Mouse (Mus musculus): ENCODE results near the gene Slco4a1. TPM values are rescaled to one million over a fixed set of nuclear protein-coding genes. Genes with fewer than 3 reads are reported as not detected.

Slco4a1 gene
- polyA plus RNA-seq, 1 experiment from 2014 or later, result 2.1 TPM

GRCm38 (mm10) chr2:180440596-180441332 is 15.3 kb upstream of the Slco4a1 start:
- no peak overlapping the region for H3K4me3 ChIP-seq (ENCODE audit: low read length)
- no peaks in the 10 kb centered on the region for H3K9me3 ChIP-seq (replicated peaks; ENCODE audit: control insufficient read depth, low read length)
- H3K27me3 ChIP-seq (ENCODE audit: control insufficient read depth, insufficient read depth, low read length), result no peaks in the 10 kb centered on the region
- no peak overlapping the region for H3K27ac ChIP-seq (ENCODE audit: low read length)
- no peaks in the 10 kb centered on the region for H3K36me3 ChIP-seq (ENCODE audit: control insufficient read depth, insufficient read depth)
- no peak for ATAC-seq (replicated peaks; ENCODE audit: extremely low read depth, insufficient read depth, low FRiP score)
- 57% methylated on average over 9 of the region's 9 CpGs for WGBS
- H3K9ac ChIP-seq (ENCODE audit: low read length), result no peak overlapping the region
- H3K4me2 ChIP-seq (ENCODE audit: low read depth, low read length), result no peak overlapping the region
- peaks cover 3% of the 10 kb centered on the region; the same call in 1 of the 2 replicates for H3K4me1 ChIP-seq (ENCODE audit: control insufficient read depth, insufficient read depth, low read length)

GRCm38 (mm10) chr2:180442061-180442460 is 14.0 kb upstream of the Slco4a1 start:
- no peak overlapping the region for H3K9ac ChIP-seq (ENCODE audit: low read length)
- H3K36me3 ChIP-seq (ENCODE audit: control insufficient read depth, insufficient read depth), result no peaks in the 10 kb centered on the region
- H3K4me2 ChIP-seq (ENCODE audit: low read depth, low read length), result no peak overlapping the region
- no peaks in the 10 kb centered on the region for H3K27me3 ChIP-seq (ENCODE audit: control insufficient read depth, insufficient read depth, low read length)
- H3K4me3 ChIP-seq (ENCODE audit: low read length), result no peak overlapping the region
- 53% methylated on average over 5 of the region's 5 CpGs for WGBS
- H3K9me3 ChIP-seq (replicated peaks; ENCODE audit: control insufficient read depth, low read length), result no peaks in the 10 kb centered on the region
- H3K4me1 ChIP-seq (ENCODE audit: control insufficient read depth, insufficient read depth, low read length), result peaks cover 3% of the 10 kb centered on the region; the same call in 1 of the 2 replicates
- no peak for ATAC-seq (replicated peaks; ENCODE audit: extremely low read depth, insufficient read depth, low FRiP score)
- H3K27ac ChIP-seq (ENCODE audit: low read length), result no peak overlapping the region

DNA sequence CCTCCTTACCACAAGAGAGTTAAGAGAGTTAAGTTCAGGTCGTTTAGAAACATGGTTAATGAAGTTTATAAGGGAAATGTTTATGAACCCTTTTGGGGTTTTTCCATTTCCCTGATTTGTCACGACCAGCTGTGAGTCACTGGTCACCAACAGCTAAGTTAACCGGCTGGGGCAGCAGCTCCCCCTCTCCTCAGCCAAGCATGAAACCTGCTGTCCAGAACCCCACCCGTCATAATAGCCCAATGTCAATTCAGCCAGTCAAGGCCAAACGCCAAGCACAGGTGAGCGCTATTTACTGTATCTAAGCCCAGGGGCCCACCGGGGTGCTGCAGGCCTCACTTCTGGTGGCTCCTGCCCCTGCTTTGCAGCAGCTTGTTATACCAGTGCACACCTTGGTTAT is 12.2 kb upstream of the Slco4a1 start:
- WGBS, result 59% methylated on average over 7 of the region's 7 CpGs

GRCm38 (mm10) chr2:180444957-180445785 is 10.9 kb upstream of the Slco4a1 start:
- Histone ChIP-seq H3K9me3 (replicated peaks; ENCODE audit: control insufficient read depth, low read length) (no peaks in the 10 kb centered on the region), H3K4me3 (ENCODE audit: low read length) (no peak overlapping the region), H3K36me3 (ENCODE audit: control insufficient read depth, insufficient read depth) (no peaks in the 10 kb centered on the region), H3K4me2 (ENCODE audit: low read depth, low read length) (no peak overlapping the region), H3K9ac (ENCODE audit: low read length) (no peak overlapping the region), H3K27me3 (ENCODE audit: control insufficient read depth, insufficient read depth, low read length) (no peaks in the 10 kb centered on the region), H3K4me1 (ENCODE audit: control insufficient read depth, insufficient read depth, low read length) (peaks cover 3% of the 10 kb centered on the region; the same call in 1 of the 2 replicates), H3K27ac (ENCODE audit: low read length) (no peak overlapping the region)
- 28% methylated on average over 8 of the region's 9 CpGs for WGBS
- ATAC-seq (replicated peaks; ENCODE audit: extremely low read depth, insufficient read depth, low FRiP score), result no peak

More for the DNA sequence above, 12.2 kb upstream of the Slco4a1 start:
- ATAC-seq (replicated peaks; ENCODE audit: extremely low read depth, insufficient read depth, low FRiP score), result no peak
- peaks cover 3% of the 10 kb centered on the region; the same call in 1 of the 2 replicates for H3K4me1 ChIP-seq (ENCODE audit: control insufficient read depth, insufficient read depth, low read length)
- H3K4me2 ChIP-seq (ENCODE audit: low read depth, low read length), result no peak overlapping the region
- H3K4me3 ChIP-seq (ENCODE audit: low read length), result no peak overlapping the region
- no peaks in the 10 kb centered on the region for H3K9me3 ChIP-seq (replicated peaks; ENCODE audit: control insufficient read depth, low read length)
- no peaks in the 10 kb centered on the region for H3K36me3 ChIP-seq (ENCODE audit: control insufficient read depth, insufficient read depth)
- no peaks in the 10 kb centered on the region for H3K27me3 ChIP-seq (ENCODE audit: control insufficient read depth, insufficient read depth, low read length)
- H3K9ac ChIP-seq (ENCODE audit: low read length), result no peak overlapping the region
- no peak overlapping the region for H3K27ac ChIP-seq (ENCODE audit: low read length)

- Histone ChIP-seq H3K9ac (ENCODE audit: low read length) (no peak overlapping the region), H3K4me2 (ENCODE audit: low read depth, low read length) (no peak overlapping the region), H3K27ac (ENCODE audit: low read length) (no peak overlapping the region), H3K4me3 (ENCODE audit: low read length) (no peak overlapping the region), H3K4me1 (ENCODE audit: control insufficient read depth, insufficient read depth, low read length) (peaks cover 3% of the 10 kb centered on the region; the same call in 1 of the 2 replicates), H3K27me3 (ENCODE audit: control insufficient read depth, insufficient read depth, low read length) (no peaks in the 10 kb centered on the region), H3K36me3 (ENCODE audit: control insufficient read depth, insufficient read depth) (no peaks in the 10 kb centered on the region), H3K9me3 (replicated peaks; ENCODE audit: control insufficient read depth, low read length) (no peaks in the 10 kb centered on the region)
- WGBS, result 92% methylated on average over 1 of the region's 1 CpGs
- ATAC-seq (replicated peaks; ENCODE audit: extremely low read depth, insufficient read depth, low FRiP score), result no peak
These were observed 10.1 kb upstream of the Slco4a1 start for GRCm38 (mm10) chr2:180445962-180446361.

GRCm38 (mm10) chr2:180449007-180449406 is 7.0 kb upstream of the Slco4a1 start:
- Histone ChIP-seq H3K9ac (ENCODE audit: low read length) (no peak overlapping the region), H3K36me3 (ENCODE audit: control insufficient read depth, insufficient read depth) (no peaks in the 10 kb centered on the region), H3K9me3 (replicated peaks; ENCODE audit: control insufficient read depth, low read length) (no peaks in the 10 kb centered on the region), H3K4me2 (ENCODE audit: low read depth, low read length) (no peak overlapping the region), H3K4me1 (ENCODE audit: control insufficient read depth, insufficient read depth, low read length) (no peaks in the 10 kb centered on the region), H3K4me3 (ENCODE audit: low read length) (no peak overlapping the region), H3K27ac (ENCODE audit: low read length) (no peak overlapping the region), H3K27me3 (ENCODE audit: control insufficient read depth, insufficient read depth, low read length) (no peaks in the 10 kb centered on the region)
- WGBS, result 59% methylated on average over 5 of the region's 5 CpGs
- no peak for ATAC-seq (replicated peaks; ENCODE audit: extremely low read depth, insufficient read depth, low FRiP score)

DNA sequence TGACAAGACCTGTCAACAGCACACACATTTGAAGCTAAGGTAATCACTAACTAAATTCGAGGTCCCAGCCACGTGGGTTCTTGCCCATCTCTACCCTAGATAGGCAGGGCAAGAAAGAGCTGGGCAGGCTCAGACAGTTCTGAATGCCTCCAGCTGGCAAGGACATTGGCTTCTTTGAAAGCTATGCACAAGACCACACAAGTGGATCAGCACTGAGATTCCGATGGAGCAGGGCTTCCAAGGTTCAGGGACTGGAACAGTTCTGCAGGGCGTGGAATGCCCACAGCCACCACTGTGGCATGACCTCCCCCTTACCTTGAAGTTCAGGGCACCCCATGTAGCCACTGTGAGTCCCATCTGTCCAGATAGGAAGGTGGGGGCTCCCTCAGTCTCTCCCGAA is 5.5 kb upstream of the Slco4a1 start:
- H3K4me2 ChIP-seq (ENCODE audit: low read depth, low read length), result no peak overlapping the region
- H3K36me3 ChIP-seq (ENCODE audit: control insufficient read depth, insufficient read depth), result no peaks in the 10 kb centered on the region
- no peak for ATAC-seq (replicated peaks; ENCODE audit: extremely low read depth, insufficient read depth, low FRiP score)
- no peaks in the 10 kb centered on the region for H3K9me3 ChIP-seq (replicated peaks; ENCODE audit: control insufficient read depth, low read length)
- H3K9ac ChIP-seq (ENCODE audit: low read length), result no peak overlapping the region
- no peaks in the 10 kb centered on the region for H3K27me3 ChIP-seq (ENCODE audit: control insufficient read depth, insufficient read depth, low read length)
- no peak overlapping the region for H3K27ac ChIP-seq (ENCODE audit: low read length)
- 78% methylated on average over 5 of the region's 5 CpGs for WGBS
- H3K4me3 ChIP-seq (ENCODE audit: low read length), result no peak overlapping the region
- no peaks in the 10 kb centered on the region for H3K4me1 ChIP-seq (ENCODE audit: control insufficient read depth, insufficient read depth, low read length)

- H3K27ac ChIP-seq (ENCODE audit: low read length), result no peak overlapping the region
- H3K4me1 ChIP-seq (ENCODE audit: control insufficient read depth, insufficient read depth, low read length), result 0 out of 2 replicates have a peak, but pooled peaks cover 4% of the 10 kb centered on the region
- H3K4me3 ChIP-seq (ENCODE audit: low read length), result peak overlapping the region; percentile 52
- peak overlapping the region; percentile 65 for H3K9ac ChIP-seq (ENCODE audit: low read length)
- H3K27me3 ChIP-seq (ENCODE audit: control insufficient read depth, insufficient read depth, low read length), result peaks cover 22% of the 10 kb centered on the region
- H3K4me2 ChIP-seq (ENCODE audit: low read depth, low read length), result peak overlapping the region; percentile 89
- H3K9me3 ChIP-seq (replicated peaks; ENCODE audit: control insufficient read depth, low read length), result no peaks in the 10 kb centered on the region
- H3K36me3 ChIP-seq (ENCODE audit: control insufficient read depth, insufficient read depth), result no peaks in the 10 kb centered on the region
- peak; percentile 3; the same call in 1 of the 2 replicates for ATAC-seq (replicated peaks; ENCODE audit: extremely low read depth, insufficient read depth, low FRiP score)
- 2% methylated on average over 26 of the region's 28 CpGs for WGBS
These were observed 660 bp downstream of the Slco4a1 start for GRCm38 (mm10) chr2:180456705-180457104.

- Histone ChIP-seq H3K9ac (ENCODE audit: low read length) (no peak overlapping the region), H3K27ac (ENCODE audit: low read length) (no peak overlapping the region), H3K4me3 (ENCODE audit: low read length) (no peak overlapping the region), H3K4me1 (ENCODE audit: control insufficient read depth, insufficient read depth, low read length) (0 out of 2 replicates have a peak, but pooled peaks cover 4% of the 10 kb centered on the region), H3K4me2 (ENCODE audit: low read depth, low read length) (no peak overlapping the region), H3K36me3 (ENCODE audit: control insufficient read depth, insufficient read depth) (no peaks in the 10 kb centered on the region), H3K9me3 (replicated peaks; ENCODE audit: control insufficient read depth, low read length) (no peaks in the 10 kb centered on the region), H3K27me3 (ENCODE audit: control insufficient read depth, insufficient read depth, low read length) (peaks cover 22% of the 10 kb centered on the region)
- WGBS, result 78% methylated on average over 2 of the region's 2 CpGs
- no peak for ATAC-seq (replicated peaks; ENCODE audit: extremely low read depth, insufficient read depth, low FRiP score)
These were observed 1.6 kb downstream of the Slco4a1 start for GRCm38 (mm10) chr2:180457680-180458079.

Measured in heart, embryonic 16.5 days (tissue).